Mouse (Mus musculus) thymus, adult 2 months (tissue): ENCODE results near the gene B3gnt3. TPM values are rescaled to one million over a fixed set of nuclear protein-coding genes. Genes with fewer than 3 reads are reported as not detected.

Experiments used
- DNase-seq: peaks from one replicate; pipeline ENCODE4 v3.0.0; 2021
- H3K27ac ChIP-seq: fragments of 200-500 bp; 2 replicates; pipeline ENCODE4 v1.5.1; 2012; ENCODE audit warnings: low read length, control low read depth; ENCODE audit not compliant: control insufficient read depth, insufficient read depth
- H3K27me3 ChIP-seq: fragments of 200-500 bp; 2 replicates; pipeline ENCODE4 v1.6.1; 2012; ENCODE audit warnings: mild to moderate bottlenecking, low read length, moderate library complexity, mixed read lengths; ENCODE audit not compliant: control insufficient read depth, insufficient read depth
- H3K36me3 ChIP-seq: fragments of 200-500 bp; 2 replicates; pipeline ENCODE4 v1.6.1; 2012; ENCODE audit warnings: mild to moderate bottlenecking, low read length, moderate library complexity; ENCODE audit not compliant: control insufficient read depth, insufficient read depth
- H3K4me1 ChIP-seq: fragments of 200-500 bp; replicated peaks from 2 replicates; pipeline ENCODE4 v1.6.1; 2012; ENCODE audit warnings: low read length; ENCODE audit not compliant: control insufficient read depth, insufficient read depth
- H3K4me3 ChIP-seq: fragments of 200-500 bp; 2 replicates; pipeline ENCODE4 v1.5.1; 2012; ENCODE audit warnings: mild to moderate bottlenecking, low read length, control low read depth, moderate library complexity; ENCODE audit not compliant: control insufficient read depth, insufficient read depth
- CTCF ChIP-seq: fragments of 200-500 bp; IDR thresholded peaks from 2 replicates; pipeline ENCODE4 v1.5.1; 2012; ENCODE audit warnings: mild to moderate bottlenecking, control low read depth, low read length, moderate library complexity, borderline replicate concordance; ENCODE audit not compliant: control insufficient read depth, poor library complexity, insufficient read depth; ENCODE audit errors: extremely low read depth
- POLR2A ChIP-seq: fragments of 200-500 bp; IDR thresholded peaks from 2 replicates; pipeline ENCODE4 v1.6.1; 2012; ENCODE audit warnings: mild to moderate bottlenecking, low read length, control low read depth, moderate library complexity; ENCODE audit not compliant: control insufficient read depth, poor library complexity, insufficient read depth; ENCODE audit errors: extremely low read depth
- WGBS: fragments of 180-500 bp; shearing (Covaris S2); methylation state at CpG from one replicate; pipeline ENCODE4 v1.1.7; 2018; 5-methylcytosine and 5-hydroxymethylcytosine counted together
- polyA plus RNA-seq: library from polyadenylated mRNA; depleted of rRNA; stranded (reverse); fragments of >200 nt; gene quantifications from 2 replicates; pipeline ENCODE4 v1.2.3, GENCODE M21; 2012

The B3gnt3 gene
- polyA plus RNA-seq, 1 experiment: 6.9 TPM

- TF ChIP-seq CTCF (peak; percentile 83), POLR2A (no peak)
- Histone ChIP-seq H3K4me3 (no peak overlapping the region), H3K27me3 (no peaks in the 10 kb centered on the region), H3K4me1 (peaks cover 12% of the 10 kb centered on the region), H3K36me3 (no peaks in the 10 kb centered on the region), H3K27ac (no peak overlapping the region)
- peak; percentile 86 for DNase-seq
- WGBS: 49% methylated on average over 3 of the region's 3 CpGs
Measured at GRCm38 (mm10) chr8:71731652-71732230, 30.2 kb upstream of the B3gnt3 start.

- peak overlapping the region; percentile 1; the same call in 1 of the 2 replicates for H3K4me3 ChIP-seq
- no peak for TF ChIP-seq CTCF
- TF ChIP-seq POLR2A: no peak
- peaks cover 27% of the 10 kb centered on the region for H3K4me1 ChIP-seq
- DNase-seq: peak; percentile 69
- H3K27ac ChIP-seq: no peak overlapping the region
- H3K27me3 ChIP-seq: no peaks in the 10 kb centered on the region
- H3K36me3 ChIP-seq: no peaks in the 10 kb centered on the region
- WGBS: 3% methylated on average over 14 of the region's 16 CpGs
Measured at GRCm38 (mm10) chr8:71728826-71729620, 27.4 kb upstream of the B3gnt3 start.

- Histone ChIP-seq H3K27ac (no peak overlapping the region), H3K27me3 (no peaks in the 10 kb centered on the region), H3K4me3 (peak overlapping the region; percentile 1; the same call in 1 of the 2 replicates), H3K4me1 (peaks cover 32% of the 10 kb centered on the region), H3K36me3 (no peaks in the 10 kb centered on the region)
- no peak for DNase-seq
- WGBS: 21% methylated on average over 21 of the region's 21 CpGs
- TF ChIP-seq CTCF: no peak
- TF ChIP-seq POLR2A: no peak
Measured at GRCm38 (mm10) chr8:71728240-71728785, 26.7 kb upstream of the B3gnt3 start.

GRCm38 (mm10) chr8:71725122-71725924, 23.7 kb upstream of the B3gnt3 start, which contains the start of gene Fcho1:
Gene Fcho1 (minus strand): TSS chr8:71725716.
- WGBS: under 1% methylated on average over 54 of the region's 54 CpGs
- H3K36me3 ChIP-seq: 0 out of 2 replicates have a peak, but pooled peaks cover 3% of the 10 kb centered on the region
- peak; percentile 39; the same call in 1 of the 2 replicates for TF ChIP-seq CTCF
- peak; percentile 71 for TF ChIP-seq POLR2A
- H3K27ac ChIP-seq: peak within 1 kb of the TSS; percentile 94
- H3K27me3 ChIP-seq: no peaks in the 10 kb centered on the region
- peak within 1 kb of the TSS; percentile 77 for H3K4me3 ChIP-seq
- DNase-seq: peak; percentile 93
- peaks cover 58% of the 10 kb centered on the region for H3K4me1 ChIP-seq

- Histone ChIP-seq H3K36me3 (peaks cover 3% of the 10 kb centered on the region; the same call in 1 of the 2 replicates), H3K4me1 (peaks cover 61% of the 10 kb centered on the region), H3K27me3 (no peaks in the 10 kb centered on the region), H3K27ac (peak overlapping the region; percentile 94), H3K4me3 (peak overlapping the region; percentile 77)
- 48% methylated on average over 4 of the region's 4 CpGs for WGBS
- DNase-seq: no peak
- TF ChIP-seq POLR2A: no peak
- no peak for TF ChIP-seq CTCF
Measured at GRCm38 (mm10) chr8:71724389-71724788, 22.8 kb upstream of the B3gnt3 start.
